Mouse (Mus musculus) G1E-ER4 (cell line): ENCODE measurements around the gene Gm33543. TPM values are rescaled to one million over a fixed set of nuclear protein-coding genes. Genes with fewer than 3 reads are reported as not detected.

Experiments
- GATA1 ChIP-seq: IDR thresholded peaks from one replicate; pipeline ENCODE4 v1.8.0; 2012; ENCODE audit warnings: low read length, inconsistent platforms
- polyA plus RNA-seq: library from polyadenylated mRNA; stranded (reverse); fragments of >175 nt; gene quantifications from 2 replicates; pipeline ENCODE4 v1.2.3, GENCODE M21; 2012

The Gm33543 gene
- polyA plus RNA-seq, 1 experiment = not detected

DNA sequence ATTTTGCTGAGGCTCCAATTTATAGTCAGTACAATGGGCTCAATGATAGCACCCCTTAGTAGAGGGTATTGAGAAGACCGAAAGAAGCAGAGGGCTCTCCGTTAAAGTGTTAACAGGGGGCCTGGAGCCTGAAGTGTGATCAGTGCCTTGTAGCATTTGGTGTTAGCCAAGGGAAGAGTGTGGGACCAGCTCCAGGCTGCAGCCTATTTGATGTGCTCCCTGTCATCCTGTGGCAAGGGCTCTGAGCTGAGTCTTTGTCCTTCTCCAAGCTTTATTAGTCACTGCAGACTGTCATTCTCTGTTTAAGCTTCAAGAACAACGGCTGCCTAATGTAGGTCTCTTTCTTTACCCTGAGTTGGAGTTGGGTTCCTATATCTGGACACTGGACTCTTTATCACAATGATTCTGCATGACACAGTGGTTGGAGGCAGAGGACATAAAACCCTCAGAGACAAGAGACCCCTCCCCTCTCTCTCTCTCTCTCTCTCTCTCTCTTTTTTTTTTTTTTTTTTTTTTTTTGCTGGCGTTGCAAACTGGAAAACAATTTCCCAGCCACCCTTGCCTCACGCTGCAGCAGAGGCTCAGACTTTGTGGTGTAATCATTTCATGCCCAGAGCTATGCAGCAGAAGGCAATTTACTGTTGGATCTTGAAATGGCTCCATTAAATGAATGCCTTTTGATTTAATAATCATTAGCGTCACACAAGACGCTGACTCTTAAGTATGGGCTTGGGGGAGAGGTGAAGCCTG is 41.9 kb downstream of the Gm33543 start:
- no peak for TF ChIP-seq GATA1

DNA sequence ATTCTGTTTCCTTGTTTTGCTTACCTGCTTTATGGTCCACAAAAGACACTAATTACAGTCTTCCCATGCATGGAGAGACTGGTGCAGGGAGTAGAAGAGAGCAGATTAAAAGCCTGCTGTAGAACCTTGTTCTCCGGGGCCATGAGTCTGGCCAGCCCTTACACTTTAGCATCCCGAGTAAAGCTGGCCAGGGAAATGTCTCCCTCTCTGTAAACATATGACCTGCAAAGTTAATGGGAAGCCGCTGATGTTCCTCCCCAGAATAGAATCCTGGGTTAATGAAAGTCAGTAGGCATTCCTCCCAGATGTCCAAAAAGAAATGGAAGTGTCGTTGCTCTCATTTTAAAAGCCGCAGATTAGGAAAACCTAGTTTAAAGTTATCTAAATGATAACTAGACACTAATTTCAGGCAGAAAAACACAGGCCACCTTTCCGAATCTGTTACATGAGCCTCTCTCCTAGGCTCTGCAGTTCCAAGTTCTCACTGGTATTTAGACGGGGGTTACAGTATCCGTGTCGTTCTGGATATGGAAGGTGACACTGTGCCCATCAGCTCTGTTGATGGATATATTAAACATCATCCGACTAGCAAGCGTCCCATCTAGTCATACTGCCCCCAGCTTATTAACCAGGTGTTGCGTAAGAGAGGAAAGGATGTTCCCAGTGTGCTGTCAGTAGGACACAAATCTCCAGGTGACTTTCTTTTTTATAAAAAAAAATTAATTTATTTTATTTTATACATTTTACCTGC is 44.9 kb downstream of the Gm33543 start:
- no peak for TF ChIP-seq GATA1

DNA sequence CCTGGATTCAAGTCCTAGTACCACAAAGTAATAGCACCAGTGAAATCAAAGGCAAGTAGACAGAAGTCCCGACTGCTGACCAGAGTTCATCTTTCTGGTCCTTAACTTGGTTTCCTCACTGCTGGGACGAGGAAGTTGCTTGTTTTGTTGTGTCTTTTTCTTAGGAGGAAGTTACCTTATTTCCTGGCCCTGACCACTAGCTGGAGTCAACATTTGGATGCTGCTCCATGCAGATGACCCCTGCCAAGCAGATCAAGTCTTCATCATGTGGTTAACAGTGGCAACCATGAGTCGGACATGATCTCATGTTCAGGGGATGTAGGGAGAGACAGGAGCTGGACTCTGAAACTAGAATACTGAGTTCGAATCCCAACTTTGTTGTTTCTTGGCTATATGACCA is 47.2 kb downstream of the Gm33543 start:
- TF ChIP-seq GATA1 = no peak

DNA sequence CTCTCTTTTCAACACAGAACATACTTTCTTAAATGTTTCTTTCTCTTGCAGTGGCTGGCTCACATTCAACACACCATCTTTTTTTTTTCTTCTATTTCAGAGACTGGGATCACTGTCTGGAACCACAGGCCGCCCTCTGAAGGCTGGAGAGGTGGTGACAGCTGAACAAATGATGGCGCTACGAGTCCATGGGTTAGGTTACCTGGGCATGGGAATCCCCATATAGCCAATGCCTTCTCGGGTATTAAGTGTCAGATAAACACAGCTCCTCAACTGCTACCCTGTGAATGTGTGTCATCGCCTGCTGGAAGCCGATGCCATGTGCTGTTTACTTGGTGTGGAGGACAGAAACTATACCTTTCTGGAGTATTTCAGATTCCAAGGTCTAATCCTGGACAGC is 48.0 kb downstream of the Gm33543 start:
- no peak for TF ChIP-seq GATA1

DNA sequence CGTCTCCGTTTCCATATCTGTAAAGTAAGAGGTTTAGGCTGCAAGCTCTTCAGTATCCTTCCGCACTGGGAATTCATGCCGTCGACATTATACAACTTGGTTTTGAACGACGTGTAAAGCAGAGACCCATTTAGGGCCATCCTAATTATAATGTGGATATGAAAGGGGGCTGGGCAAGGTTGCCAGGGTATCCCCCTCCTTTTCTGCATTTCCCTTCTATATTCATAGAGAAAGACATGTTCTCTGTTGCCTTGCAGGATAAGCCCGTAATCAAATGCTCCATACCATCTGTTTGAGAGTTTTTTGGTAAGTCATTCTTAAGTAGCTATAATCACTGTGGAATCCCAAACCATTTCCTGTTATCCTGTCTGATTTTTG is 51.3 kb downstream of the Gm33543 start:
- TF ChIP-seq GATA1 = no peak

DNA sequence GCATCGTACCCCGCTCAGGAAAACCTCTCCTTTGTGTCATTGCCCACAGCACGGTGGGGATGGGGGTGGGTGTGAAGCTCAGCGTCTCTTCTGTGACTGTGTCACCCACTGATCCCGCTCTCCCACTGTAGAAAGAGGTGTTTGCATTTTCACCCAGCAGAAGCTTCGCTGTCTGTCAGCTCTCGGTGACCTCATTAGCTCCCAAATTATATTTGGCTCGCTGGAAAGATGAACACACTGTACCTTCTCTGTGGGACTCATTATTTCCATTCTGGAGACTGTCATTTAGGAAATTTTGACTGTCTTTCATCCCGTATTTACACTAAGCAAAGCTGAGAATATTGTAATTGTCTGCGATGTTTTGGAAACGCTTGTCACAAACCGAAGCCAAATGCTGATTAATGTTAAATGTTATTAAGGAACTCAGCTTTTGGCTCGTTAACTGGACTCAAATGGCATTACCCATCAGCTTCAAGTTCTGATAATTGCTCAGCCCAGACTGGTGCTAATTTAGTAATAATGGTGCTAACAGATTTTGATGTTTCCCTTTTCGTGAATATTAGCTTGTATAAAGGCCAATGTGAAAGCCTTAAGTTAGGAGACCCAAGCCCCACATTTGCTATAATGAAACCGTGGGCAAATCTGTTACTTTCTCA is 51.8 kb downstream of the Gm33543 start:
- no peak for TF ChIP-seq GATA1

DNA sequence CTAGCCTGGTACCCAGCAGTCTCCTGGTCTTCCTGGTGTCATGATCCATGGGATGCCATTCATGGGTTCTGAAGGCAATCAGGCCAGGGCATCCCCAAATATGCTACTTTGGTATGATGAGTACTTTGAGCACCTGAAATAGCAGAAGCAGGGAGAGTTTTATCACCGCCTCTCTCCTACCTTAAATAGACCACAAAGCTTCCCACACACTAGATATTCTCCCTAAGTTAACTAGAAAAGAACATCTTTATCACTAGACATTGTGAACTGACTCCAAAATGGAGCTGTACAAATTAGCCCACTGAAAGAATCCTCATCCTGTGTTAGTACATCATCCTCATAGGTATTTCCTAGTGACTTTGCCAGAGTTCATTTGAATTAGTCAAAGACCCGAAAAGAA is 55.6 kb downstream of the Gm33543 start:
- TF ChIP-seq GATA1 = no peak

DNA sequence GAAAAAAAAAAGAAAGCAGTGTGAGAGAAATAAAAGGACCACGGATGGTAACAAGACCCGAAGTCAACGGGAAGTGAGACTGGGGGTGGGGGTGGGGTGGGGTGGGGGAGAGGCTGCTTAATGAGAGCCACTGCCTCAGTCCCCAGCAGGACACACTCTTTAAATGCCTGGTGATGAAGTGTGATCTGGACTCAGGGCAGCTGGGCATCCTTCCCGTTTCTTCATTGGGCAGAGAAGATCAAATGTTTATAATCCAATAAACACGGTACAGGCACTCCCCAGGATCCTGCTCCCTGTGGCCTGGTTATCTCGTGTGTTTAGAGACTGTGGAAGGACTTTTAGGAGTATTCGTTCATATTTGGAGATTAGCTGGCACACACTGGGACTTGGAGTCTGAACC is 57.9 kb downstream of the Gm33543 start:
- no peak for TF ChIP-seq GATA1

DNA sequence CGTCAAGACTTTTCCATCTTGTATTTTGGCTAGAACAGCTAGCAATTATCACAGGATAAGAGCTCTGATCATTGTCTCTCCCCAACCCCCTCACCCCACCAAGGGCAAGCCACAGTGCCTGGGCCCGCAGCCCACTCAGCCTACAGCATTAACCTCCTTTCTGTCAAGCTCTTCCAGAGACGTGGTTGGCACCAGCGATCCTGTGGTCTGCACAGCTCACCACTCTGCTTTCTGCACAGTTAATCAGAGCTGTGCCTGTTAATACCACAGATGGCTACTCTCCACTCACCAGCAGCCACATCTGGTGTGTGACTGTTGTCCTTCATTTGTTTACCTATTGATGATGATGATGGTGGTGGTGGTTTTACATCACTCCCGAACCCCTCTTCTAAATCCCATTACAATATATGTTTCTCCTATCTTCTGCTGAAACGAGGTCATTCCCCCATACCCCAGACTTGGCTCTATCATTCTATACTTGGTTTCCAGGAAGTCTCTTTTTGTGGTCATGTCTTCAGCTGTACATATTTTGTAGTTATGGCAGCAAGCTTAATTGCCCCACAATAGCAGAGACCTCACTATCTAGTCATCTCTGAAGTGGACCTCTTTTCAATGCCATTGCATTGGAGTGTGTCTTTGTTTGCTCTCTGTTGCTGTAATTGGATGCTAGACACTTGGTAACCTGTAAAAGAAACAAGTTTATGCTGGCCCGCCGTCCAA is 61.7 kb downstream of the Gm33543 start:
- no peak for TF ChIP-seq GATA1

DNA sequence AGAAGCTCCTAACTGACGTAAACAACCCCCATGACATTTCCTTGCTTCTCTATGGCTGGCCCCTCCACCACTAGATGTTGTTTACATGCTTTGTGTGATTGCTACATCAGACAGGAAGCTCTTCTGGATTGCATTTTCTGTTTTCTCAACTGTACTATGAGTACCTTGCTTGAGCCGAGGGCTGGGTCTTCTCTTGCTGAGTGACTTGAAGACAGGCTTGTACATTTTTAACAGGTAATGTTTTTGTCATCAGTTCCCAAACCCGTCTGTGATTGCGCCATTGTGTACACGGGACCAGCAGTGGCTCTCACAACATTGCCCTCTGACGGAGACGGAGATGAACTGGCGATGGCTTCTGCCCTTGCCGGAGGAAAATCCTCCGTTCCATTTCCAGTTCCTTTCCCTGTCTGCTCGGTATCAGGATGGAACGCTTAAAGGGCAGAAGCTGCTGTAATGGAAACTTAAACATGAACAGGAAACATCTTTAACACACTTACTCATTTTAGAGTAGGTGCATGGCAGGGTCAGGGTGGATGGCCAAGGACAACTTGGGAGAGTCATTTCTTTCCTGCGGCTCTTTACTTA is 62.8 kb downstream of the Gm33543 start:
- TF ChIP-seq GATA1 = no peak

DNA sequence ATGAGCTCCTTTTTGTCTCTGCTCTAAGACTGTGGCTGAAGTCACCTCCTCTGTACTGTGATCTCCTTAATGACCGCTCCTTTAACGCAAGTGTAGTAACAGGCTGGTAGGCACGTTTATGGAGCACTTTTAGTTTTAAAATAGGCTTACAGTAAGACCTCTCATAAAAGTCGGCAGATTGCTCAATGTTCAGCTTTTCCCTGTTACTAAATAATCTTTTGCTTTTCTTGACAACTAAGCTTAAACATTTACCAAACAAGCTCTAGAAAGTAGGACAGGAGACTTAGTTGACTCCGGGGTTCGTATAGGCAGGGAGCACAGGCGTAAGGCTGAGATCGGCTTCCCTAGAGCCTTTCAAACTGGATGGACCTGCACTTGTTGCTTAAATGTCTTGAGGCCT is 64.1 kb downstream of the Gm33543 start:
- no peak for TF ChIP-seq GATA1

DNA sequence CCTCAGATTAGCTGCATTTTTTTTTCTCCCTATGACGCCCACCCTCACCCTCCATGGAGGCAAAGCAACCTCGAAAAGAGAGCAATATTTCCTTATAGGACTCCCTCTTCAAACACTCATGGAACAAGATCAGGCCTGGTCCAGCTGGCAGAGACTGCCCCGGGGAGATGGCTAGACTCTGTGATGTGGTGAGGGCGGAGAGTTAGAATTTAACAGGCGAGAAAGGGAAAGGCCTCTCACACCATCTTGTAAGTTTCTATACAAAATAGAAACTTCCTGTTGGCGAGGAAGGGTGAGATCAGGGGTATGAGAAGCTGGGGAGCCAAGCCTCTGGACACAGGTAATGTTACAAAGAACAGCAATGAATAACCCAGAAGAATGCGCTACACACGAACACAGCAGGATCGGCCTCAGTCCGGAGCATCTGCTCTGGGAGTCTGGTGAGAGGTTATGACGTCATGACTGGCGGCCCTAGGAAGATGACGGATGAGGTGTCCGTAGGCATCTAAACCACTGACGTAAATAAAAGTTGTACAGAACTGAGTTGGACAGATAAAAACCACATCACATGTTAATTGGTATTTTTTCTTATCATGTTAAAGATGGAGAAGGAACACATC is 64.9 kb downstream of the Gm33543 start:
- TF ChIP-seq GATA1 = no peak

DNA sequence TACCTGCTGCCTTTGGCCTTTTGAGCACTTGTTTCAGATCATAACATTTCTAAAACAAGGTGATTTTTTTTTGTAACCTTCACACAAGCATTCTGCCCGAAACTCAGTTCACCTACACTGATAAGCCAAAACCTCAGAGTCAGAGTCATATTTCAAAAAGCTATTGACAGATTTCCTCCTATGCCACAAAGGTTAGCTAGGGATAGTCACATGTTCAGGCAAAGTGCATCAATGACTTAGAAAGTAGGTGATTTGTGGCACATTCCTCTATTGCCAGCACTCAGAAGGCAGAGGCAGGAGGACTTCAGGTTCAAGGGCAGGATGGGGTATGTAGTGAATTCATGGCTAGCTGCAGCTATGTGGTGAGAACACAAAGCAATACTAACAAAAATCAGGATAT is 65.7 kb downstream of the Gm33543 start:
- TF ChIP-seq GATA1 = no peak

DNA sequence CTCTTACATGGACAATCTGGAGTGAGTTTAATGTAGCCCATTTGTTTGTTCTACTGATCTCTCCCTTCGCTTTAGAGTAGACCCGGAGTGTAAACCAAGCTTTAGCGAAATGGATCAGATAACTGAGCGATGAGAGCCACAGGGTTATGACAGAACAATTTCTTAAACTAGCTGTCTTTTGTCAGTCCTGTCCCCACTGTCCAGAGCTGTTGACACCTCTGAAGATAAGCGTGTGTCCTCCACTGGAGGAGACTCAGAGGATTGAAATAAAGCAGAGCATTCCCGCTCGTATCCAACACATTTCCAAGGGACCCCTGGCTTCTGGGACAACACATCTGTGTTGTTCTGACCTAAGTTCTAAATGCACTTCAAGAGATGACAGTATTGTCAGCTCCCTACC is 67.9 kb downstream of the Gm33543 start:
- no peak for TF ChIP-seq GATA1

DNA sequence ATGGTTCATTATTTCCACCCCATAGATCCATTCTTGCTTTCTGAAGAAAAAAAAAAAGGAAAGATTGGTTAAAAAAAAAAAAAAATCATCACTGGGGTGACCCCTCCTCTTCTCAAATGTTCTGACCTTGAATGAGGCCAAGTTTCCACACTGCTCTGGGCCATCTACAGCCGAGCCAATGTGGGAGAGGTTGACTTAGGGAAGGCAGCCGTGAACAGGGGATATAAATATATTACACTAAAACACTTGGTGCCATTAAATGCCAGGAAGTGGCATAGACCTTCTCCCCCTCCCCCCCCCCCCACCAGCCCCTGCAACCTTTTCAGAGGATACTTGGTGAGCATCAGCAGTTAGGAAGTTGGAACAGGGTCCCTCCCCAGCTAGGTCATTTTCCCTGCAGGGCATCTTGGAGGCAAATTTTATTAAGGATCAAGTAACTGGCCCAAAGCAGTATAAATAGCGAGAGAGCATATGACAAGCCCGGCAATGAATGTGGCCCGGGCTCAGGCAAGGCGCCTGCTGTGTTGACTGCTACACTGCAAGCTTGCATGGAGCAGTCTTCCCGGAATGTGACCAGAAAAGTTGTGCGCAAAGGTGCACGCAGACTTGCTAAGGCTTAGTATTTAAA is 68.6 kb downstream of the Gm33543 start:
- no peak for TF ChIP-seq GATA1

Other genes with a start within 250 kb of the Gm33543 start
- not detected in 2 replicates for gene Anapc15-ps, start 169.5 kb downstream of the Gm33543 start, polyA plus RNA-seq
- 8.1 and 8.2 TPM in 2 replicates for gene Eea1, start 97.7 kb upstream of the Gm33543 start, polyA plus RNA-seq